Mouse (Mus musculus) kidney, adult 8-10 months (tissue): Measurements from ENCODE around the gene Mfap2.

Experiments used
- DNase-seq, 2 experiments: peaks; one replicate each; pipeline ENCODE4 v3.0.0; 2022

The Mfap2 gene

GRCm38 (mm10) chr4:140988706-140989290 is 21.4 kb upstream of the Mfap2 start:
- no peak for DNase-seq

DNA sequence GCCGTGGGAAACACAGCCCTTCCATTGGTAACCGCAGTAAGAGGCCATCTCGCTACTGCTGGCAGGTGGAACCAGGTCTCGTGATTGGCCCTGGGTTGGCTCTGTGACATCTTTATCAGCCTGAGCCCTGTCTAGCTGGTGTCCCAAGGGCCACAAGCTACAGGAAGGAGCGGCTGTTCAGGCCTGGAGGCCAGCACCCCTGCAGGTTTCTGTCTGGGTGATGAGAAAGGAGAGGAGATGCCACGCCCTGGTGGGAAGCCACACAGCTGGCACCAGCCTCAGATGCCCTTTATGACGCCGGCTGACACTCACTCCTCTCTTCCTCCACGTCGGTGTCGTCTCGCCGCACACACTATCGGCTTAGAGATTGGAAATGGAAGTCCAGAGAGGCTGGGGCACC is 20.8 kb upstream of the Mfap2 start:
- DNase-seq: no peak

- no peak for DNase-seq
Measured at GRCm38 (mm10) chr4:140992215-140992614, 18.0 kb upstream of the Mfap2 start.

GRCm38 (mm10) chr4:140993846-140994245 is 16.4 kb upstream of the Mfap2 start:
- no peak for DNase-seq

DNA sequence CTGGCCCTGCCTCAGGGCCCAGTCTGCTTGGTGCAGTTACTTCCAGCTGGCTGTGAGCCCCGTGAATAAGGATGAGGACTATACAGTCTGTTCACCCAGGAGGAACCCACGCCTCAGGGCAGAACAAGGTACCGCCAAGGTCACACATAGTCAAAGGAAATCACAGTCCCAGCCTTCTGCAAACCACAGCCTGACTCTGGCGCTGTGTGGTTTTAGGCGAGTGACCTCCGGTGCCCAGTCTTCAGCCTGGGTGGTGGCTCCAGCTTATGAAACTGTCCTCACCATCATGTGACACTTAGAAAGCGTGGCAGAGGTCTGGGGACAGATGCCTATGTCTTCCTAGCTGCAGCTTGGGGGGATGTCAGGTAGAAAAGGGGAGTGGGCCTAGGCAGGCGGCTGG is 14.4 kb upstream of the Mfap2 start:
- DNase-seq: no peak

GRCm38 (mm10) chr4:140996812-140997211 is 13.4 kb upstream of the Mfap2 start:
- DNase-seq: no peak

- no peak for DNase-seq
Measured at GRCm38 (mm10) chr4:141005983-141006382, 4.2 kb upstream of the Mfap2 start.

DNA sequence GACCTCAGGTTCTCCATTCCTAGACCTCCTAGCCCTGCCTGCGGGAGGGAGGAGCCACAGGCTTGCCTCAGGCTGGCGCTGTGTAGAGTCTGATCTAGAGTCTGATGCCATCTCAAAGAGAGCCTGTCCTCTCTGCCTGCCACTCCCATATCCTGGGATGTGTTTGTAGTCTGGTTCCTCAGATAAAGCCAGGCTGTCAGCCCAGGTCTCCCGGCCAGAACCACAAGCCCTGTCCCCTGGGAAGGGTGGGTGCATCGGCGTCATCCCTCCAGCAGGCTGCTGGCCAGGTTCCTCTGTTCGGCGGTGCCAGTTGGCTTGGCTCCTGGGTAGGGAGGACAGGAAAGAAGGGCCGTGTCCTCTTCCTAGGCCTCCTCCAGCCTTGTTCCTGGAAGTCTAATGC is 2.2 kb upstream of the Mfap2 start:
- peak; percentile 49 to 50 for DNase-seq

DNA sequence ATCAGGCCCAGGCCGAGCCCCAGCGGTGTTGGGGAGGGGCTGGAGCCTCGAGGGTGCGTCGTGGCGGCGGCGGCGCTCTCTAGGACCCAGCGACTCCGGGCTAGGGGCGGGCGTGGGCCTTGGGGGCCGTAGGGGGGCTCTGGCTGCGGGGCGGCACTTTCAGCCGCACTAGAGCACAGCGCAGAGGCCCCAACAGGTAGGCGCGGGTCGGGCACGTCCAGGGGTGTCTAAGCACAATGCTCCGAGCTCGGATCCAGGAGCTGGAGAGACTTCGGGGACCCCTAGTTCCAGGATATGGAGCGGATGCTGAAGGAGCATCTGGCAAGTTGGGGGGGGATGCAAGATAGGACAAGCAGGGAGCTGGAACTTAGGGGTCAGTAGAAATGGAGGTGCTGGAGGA is 308 bp downstream of the Mfap2 start:
- DNase-seq: no peak

- no peak for DNase-seq
Measured at GRCm38 (mm10) chr4:141010941-141011429, 767 bp downstream of the Mfap2 start.

DNA sequence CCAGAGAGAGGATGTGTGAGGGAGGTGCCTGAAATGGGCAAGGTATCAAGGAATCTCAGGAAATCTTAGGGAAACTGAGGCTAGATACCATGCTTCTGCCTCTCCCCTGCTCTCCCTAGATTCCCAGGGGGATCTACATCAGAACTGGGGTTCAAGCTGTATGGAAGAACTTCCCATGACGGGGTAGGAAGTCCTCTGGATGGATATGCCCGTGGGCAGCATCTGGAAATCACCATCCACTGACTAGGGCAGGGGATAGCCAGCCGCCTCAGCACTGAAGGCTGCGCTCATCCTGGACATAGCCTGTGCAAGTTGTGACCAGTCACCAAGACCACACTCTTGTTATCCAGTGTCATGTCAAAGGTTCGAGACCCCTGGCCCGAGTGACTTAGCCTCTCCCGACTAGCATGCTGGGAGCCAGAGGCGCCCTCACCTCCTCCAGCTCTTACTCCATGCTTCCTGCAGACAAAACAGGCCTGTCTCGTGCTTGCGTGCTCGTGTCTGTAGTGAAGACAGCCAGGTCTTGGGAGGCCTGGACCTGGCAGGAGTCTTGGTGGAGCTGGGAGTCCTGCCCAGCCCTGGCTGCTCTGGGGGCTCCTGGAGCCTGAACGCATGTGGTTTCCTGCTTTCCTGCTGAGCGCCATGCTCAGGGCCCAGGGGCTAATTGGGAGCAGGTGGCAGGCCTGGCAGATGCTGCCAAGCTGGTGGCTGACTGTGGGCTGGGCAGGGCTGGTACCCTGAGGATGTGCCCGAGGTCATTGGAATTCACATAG is 1.5 kb downstream of the Mfap2 start:
- no peak for DNase-seq

- DNase-seq: no peak
Measured at GRCm38 (mm10) chr4:141012558-141012957, 2.3 kb downstream of the Mfap2 start.

- DNase-seq: no peak
Measured at GRCm38 (mm10) chr4:141014114-141014513, 3.9 kb downstream of the Mfap2 start.

- no peak for DNase-seq
Measured at GRCm38 (mm10) chr4:141014856-141015255, 4.6 kb downstream of the Mfap2 start.

GRCm38 (mm10) chr4:141015356-141015755 is 5.1 kb downstream of the Mfap2 start:
- DNase-seq: no peak

DNA sequence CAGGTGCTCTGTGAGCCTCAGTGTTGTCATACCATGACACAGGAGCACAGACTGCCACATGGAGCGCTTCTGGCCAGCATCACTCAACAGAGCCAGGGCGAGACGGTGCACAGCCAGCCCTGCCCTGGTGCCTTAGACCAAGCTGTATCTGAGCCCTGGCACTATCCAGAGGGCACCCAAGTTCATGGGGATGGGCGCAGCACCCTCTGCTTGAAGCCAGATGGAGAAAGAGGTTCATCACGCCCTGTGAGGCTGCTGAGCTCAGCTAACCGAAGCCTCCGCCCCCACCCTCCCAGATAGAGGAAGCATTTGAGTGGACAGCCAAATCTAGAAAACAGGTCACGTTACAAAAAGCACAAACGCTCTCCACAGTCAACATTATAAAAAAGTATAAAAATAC is 6.1 kb downstream of the Mfap2 start:
- DNase-seq: no peak

GRCm38 (mm10) chr4:141017657-141018436 is 7.6 kb downstream of the Mfap2 start:
- DNase-seq: no peak

- no peak for DNase-seq
Measured at GRCm38 (mm10) chr4:141020220-141020619, 10.0 kb downstream of the Mfap2 start.

GRCm38 (mm10) chr4:141020811-141021613 is 10.8 kb downstream of the Mfap2 start:
- no peak for DNase-seq

GRCm38 (mm10) chr4:141021614-141021929 is 11.4 kb downstream of the Mfap2 start:
- DNase-seq: no peak

- no peak for DNase-seq
Measured at GRCm38 (mm10) chr4:141024052-141024451, 13.8 kb downstream of the Mfap2 start.

DNA sequence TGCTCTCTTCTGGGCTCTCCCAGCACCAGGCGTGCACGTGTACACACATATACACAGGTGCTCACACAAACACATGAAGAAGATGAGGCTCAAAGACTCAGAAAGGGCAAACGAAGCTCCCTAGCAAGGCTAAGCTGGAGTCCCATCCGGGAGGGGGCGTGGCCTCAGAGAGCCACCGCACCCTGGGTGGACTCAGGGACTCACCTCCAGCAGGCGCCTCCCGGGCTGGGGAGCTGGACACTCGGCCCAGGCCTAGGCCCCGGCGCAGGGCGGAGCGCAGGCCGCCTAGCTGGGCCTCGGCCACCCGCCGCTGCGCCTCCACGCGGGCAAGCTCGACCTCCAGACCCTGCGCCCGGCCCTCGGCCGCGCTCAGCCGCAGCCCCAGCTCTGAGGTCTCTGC is 14.8 kb downstream of the Mfap2 start:
- no peak for DNase-seq
